Mouse (Mus musculus): Measurements from ENCODE around the gene Gm20479. TPM values are rescaled to one million over a fixed set of nuclear protein-coding genes. Genes with fewer than 3 reads are reported as not detected.
A peak's percentile ranks its signal among the peaks of the same experiment; 100 is the strongest.

Gm20479 gene
- polyA plus RNA-seq, 1 experiment from 2014 or later, result 0.50 TPM

GRCm38 (mm10) chr7:27332353-27333199, 24.6 kb downstream of the Gm20479 start:
- Histone ChIP-seq H3K4me3 (replicated peaks) (peak overlapping the region; percentile 45), H3K4me2 (peak overlapping the region; percentile 73), H3K4me1 (replicated peaks) (peaks cover 74% of the 10 kb centered on the region), H3K9me3 (replicated peaks) (no peaks in the 10 kb centered on the region), H3K27ac (no peak overlapping the region), H3K9ac (no peak overlapping the region; the same call in 1 of the 2 replicates), H3K27me3 (peaks cover 100% of the 10 kb centered on the region), H3K36me3 (no peaks in the 10 kb centered on the region)
- whole genome bisulfite sequencing (ENCODE audit: insufficient replicate concordance), result 1% methylated on average over 39 of the region's 39 CpGs
- DNase-seq (peak; percentile 71), ATAC-seq (ENCODE audit: low read depth) (no peak)

DNA sequence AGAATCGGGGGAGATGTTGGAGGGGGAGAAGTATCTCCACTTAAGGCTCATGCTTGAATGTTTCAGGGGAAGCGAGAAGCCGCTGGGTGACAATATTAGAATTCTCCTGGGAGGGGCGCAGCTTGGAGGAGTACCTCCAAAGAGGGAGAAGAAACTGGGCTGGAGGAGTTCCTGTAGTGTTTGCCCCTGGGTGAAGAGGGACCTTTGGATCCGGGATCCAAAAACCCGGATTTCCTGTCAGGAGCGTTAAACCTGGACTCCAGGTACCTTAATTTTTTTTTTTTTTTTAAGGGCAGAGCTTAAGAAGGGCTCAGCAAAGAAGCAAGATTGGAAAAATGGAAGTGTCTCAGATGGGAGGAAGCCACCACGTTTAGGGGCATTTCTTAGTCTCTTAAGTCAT, 25.4 kb downstream of the Gm20479 start:
- Histone ChIP-seq H3K27me3 (peaks cover 100% of the 10 kb centered on the region), H3K4me1 (replicated peaks) (peaks cover 68% of the 10 kb centered on the region), H3K36me3 (no peaks in the 10 kb centered on the region), H3K9ac (no peak overlapping the region), H3K4me3 (replicated peaks) (peak overlapping the region; percentile 45; the same call in 1 of the 2 replicates), H3K4me2 (peak overlapping the region; percentile 73), H3K9me3 (replicated peaks) (no peaks in the 10 kb centered on the region), H3K27ac (no peak overlapping the region)
- no peak for DNase-seq
- ATAC-seq (ENCODE audit: low read depth), result no peak
- WGBS (ENCODE audit: insufficient replicate concordance), result 5% methylated on average over 8 of the region's 8 CpGs

- DNase-seq (no peak), ATAC-seq (ENCODE audit: low read depth) (no peak)
- peaks cover 64% of the 10 kb centered on the region for H3K4me1 ChIP-seq (replicated peaks)
- H3K9me3 ChIP-seq (replicated peaks), result no peaks in the 10 kb centered on the region
- WGBS (ENCODE audit: insufficient replicate concordance), result 6% methylated on average over 8 of the region's 8 CpGs
- H3K4me3 ChIP-seq (replicated peaks), result no peak overlapping the region; the same call in 1 of the 2 replicates
- H3K27me3 ChIP-seq, result peaks cover 100% of the 10 kb centered on the region
- H3K9ac ChIP-seq, result no peak overlapping the region
- H3K27ac ChIP-seq, result no peak overlapping the region
- H3K36me3 ChIP-seq, result no peaks in the 10 kb centered on the region
- H3K4me2 ChIP-seq, result peak overlapping the region; percentile 73
Measured at GRCm38 (mm10) chr7:27331541-27331851, 25.7 kb downstream of the Gm20479 start.

GRCm38 (mm10) chr7:27330709-27331540, 26.3 kb downstream of the Gm20479 start:
- H3K27me3 ChIP-seq, result peaks cover 100% of the 10 kb centered on the region
- no peaks in the 10 kb centered on the region for H3K36me3 ChIP-seq
- H3K9me3 ChIP-seq (replicated peaks), result no peaks in the 10 kb centered on the region
- no peak overlapping the region for H3K27ac ChIP-seq
- peak overlapping the region; percentile 73 for H3K4me2 ChIP-seq
- DNase-seq (peak; percentile 88), ATAC-seq (ENCODE audit: low read depth) (peak; percentile 64)
- H3K4me1 ChIP-seq (replicated peaks), result peaks cover 59% of the 10 kb centered on the region
- under 1% methylated on average over 39 of the region's 39 CpGs for WGBS (ENCODE audit: insufficient replicate concordance)
- H3K9ac ChIP-seq, result peak overlapping the region; percentile 5; the same call in 1 of the 2 replicates
- peak overlapping the region; percentile 54 for H3K4me3 ChIP-seq (replicated peaks)

DNA sequence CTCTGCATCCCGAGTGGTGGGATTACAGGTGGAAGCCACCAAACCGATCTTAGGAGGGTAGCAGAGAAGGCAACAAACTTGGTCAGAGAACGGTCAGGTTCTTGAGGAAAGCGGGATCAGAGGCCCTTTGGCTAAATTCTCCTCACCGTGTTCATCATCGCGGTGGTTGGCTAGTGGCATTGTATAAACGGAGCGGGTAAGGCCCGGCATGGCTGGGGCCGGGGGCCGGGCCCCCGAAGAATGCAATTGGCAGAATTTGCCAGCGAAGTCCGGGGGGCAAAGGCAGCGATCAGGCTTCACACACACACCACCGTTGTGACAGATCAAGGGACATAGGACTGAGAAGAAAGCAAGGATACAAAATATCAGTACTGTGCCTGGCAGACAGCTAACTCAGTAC, 27.2 kb downstream of the Gm20479 start:
- ATAC-seq (ENCODE audit: low read depth) (no peak), DNase-seq (no peak)
- H3K27me3 ChIP-seq, result peaks cover 100% of the 10 kb centered on the region
- no peak overlapping the region for H3K9ac ChIP-seq
- H3K4me3 ChIP-seq (replicated peaks), result peak overlapping the region; percentile 54
- H3K27ac ChIP-seq, result no peak overlapping the region
- peak overlapping the region; percentile 73 for H3K4me2 ChIP-seq
- H3K4me1 ChIP-seq (replicated peaks), result peaks cover 58% of the 10 kb centered on the region
- 13% methylated on average over 17 of the region's 17 CpGs for WGBS (ENCODE audit: insufficient replicate concordance)
- H3K36me3 ChIP-seq, result no peaks in the 10 kb centered on the region
- H3K9me3 ChIP-seq (replicated peaks), result no peaks in the 10 kb centered on the region

DNA sequence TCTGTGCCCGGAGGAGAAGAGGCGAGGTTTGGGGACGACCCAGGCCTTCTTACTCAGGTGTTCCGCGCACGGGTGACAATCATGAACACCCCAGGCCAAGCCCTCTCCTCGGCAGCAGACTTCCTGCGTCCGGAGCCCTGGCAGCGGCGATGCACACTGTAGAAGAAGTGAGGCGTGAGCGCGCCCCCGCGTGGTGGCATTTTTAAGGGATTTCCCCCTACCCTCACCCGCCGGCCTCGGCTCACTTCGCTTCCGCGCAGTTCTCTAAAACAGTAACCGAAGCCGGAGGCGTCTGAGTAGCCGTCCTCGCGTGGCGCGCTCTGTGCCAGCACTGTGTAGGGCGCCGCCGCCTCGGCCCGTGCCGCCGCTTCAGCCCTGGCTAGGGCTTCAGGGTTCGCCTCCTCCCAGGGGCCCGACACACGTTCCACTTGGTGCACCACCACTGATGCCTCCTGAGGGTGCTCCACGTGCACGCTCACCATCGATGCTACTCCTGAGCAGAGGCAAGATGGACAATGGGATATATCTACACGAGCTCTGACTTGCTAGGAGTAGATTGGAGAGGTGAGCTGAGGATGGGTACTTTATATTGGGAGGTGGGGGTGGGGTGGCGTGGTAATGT, 27.8 kb downstream of the Gm20479 start:
- DNase-seq (peak; percentile 56), ATAC-seq (ENCODE audit: low read depth) (0 out of 2 replicates have a peak, but pooled peaks have one; percentile 25)
- H3K36me3 ChIP-seq, result no peaks in the 10 kb centered on the region
- H3K27ac ChIP-seq, result no peak overlapping the region
- H3K4me1 ChIP-seq (replicated peaks), result peaks cover 54% of the 10 kb centered on the region
- peak overlapping the region; percentile 55 for H3K4me2 ChIP-seq
- H3K9me3 ChIP-seq (replicated peaks), result no peaks in the 10 kb centered on the region
- 3% methylated on average over 45 of the region's 45 CpGs for WGBS (ENCODE audit: insufficient replicate concordance)
- peaks cover 100% of the 10 kb centered on the region for H3K27me3 ChIP-seq
- H3K9ac ChIP-seq, result no peak overlapping the region
- peak overlapping the region; percentile 54 for H3K4me3 ChIP-seq (replicated peaks)

DNA sequence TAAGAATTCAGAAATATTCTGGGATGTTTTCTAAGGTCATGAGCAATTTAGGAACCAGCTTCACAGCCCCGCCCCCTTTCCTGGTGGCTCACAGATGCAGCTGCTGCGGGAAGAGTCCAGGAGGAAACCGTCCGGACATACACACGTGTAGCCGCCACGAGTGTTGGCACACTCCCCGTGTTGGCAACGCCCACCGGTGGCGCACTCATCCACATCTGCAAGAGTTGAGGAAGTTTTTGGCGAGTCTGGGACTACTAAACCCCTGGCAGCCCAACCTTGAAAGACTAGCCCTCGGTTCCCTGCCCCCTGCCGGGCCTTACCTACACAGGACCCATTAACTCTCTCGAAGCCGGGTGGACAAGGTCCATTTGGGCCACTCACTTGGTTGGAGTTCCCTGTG, 28.6 kb downstream of the Gm20479 start:
- H3K27ac ChIP-seq, result no peak overlapping the region
- no peak overlapping the region for H3K4me2 ChIP-seq
- ATAC-seq (ENCODE audit: low read depth), result no peak
- DNase-seq, result no peak
- 24% methylated on average over 16 of the region's 16 CpGs for WGBS (ENCODE audit: insufficient replicate concordance)
- no peak overlapping the region for H3K9ac ChIP-seq
- peaks cover 49% of the 10 kb centered on the region for H3K4me1 ChIP-seq (replicated peaks)
- H3K27me3 ChIP-seq, result peaks cover 100% of the 10 kb centered on the region
- no peaks in the 10 kb centered on the region for H3K9me3 ChIP-seq (replicated peaks)
- H3K36me3 ChIP-seq, result no peaks in the 10 kb centered on the region
- no peak overlapping the region for H3K4me3 ChIP-seq (replicated peaks)

DNA sequence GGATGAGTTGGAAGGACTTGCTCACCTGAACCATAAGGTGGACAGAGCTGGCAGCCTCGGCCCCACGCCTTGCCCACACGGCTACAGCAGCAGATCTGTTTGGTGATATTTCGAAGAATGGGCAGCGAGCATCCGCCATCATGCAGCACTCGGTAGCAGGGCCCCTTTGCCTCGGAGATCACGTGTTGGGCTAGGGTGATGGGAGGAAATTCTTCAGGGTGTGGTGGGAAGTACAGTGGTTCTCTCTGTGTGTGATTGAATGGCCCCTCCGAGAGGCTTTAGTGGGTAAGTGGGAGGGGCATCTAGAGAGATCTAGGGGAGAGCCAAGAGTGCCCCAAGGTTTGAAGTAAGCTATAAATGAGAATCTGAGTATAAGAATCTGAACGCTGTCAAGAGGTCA, 29.1 kb downstream of the Gm20479 start:
- 57% methylated on average over 11 of the region's 11 CpGs for WGBS (ENCODE audit: insufficient replicate concordance)
- Histone ChIP-seq H3K27me3 (peaks cover 100% of the 10 kb centered on the region), H3K4me1 (replicated peaks) (peaks cover 47% of the 10 kb centered on the region), H3K9ac (no peak overlapping the region), H3K4me3 (replicated peaks) (no peak overlapping the region), H3K36me3 (no peaks in the 10 kb centered on the region), H3K4me2 (no peak overlapping the region), H3K27ac (no peak overlapping the region), H3K9me3 (replicated peaks) (no peaks in the 10 kb centered on the region)
- ATAC-seq (ENCODE audit: low read depth), result no peak
- no peak for DNase-seq

DNA sequence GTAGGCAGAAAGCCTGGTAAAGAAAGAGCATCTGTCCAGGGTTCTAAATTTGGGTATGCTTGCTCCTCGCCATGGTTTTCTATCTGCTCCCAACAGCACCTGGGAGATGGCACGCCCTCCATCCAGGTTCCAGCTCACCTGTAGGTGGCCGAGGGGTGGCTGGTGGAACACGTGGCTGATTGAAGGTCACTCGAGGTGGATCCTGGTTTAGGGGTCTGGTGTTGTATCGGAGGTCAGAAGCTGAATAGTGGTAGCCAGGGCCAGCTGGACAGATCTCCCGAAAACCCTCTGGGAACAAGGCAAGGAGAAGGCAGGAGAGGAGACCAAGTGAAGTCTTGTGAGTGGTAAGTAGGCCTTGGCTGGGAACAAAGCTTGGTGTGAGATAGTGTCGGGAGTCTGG, 29.7 kb downstream of the Gm20479 start:
- DNase-seq (no peak), ATAC-seq (ENCODE audit: low read depth) (no peak)
- Histone ChIP-seq H3K4me1 (replicated peaks) (peaks cover 41% of the 10 kb centered on the region), H3K4me3 (replicated peaks) (no peak overlapping the region), H3K27me3 (peaks cover 100% of the 10 kb centered on the region), H3K36me3 (no peaks in the 10 kb centered on the region), H3K9me3 (replicated peaks) (no peaks in the 10 kb centered on the region), H3K9ac (no peak overlapping the region), H3K4me2 (no peak overlapping the region), H3K27ac (no peak overlapping the region)
- WGBS (ENCODE audit: insufficient replicate concordance), result 76% methylated on average over 8 of the region's 8 CpGs

DNA sequence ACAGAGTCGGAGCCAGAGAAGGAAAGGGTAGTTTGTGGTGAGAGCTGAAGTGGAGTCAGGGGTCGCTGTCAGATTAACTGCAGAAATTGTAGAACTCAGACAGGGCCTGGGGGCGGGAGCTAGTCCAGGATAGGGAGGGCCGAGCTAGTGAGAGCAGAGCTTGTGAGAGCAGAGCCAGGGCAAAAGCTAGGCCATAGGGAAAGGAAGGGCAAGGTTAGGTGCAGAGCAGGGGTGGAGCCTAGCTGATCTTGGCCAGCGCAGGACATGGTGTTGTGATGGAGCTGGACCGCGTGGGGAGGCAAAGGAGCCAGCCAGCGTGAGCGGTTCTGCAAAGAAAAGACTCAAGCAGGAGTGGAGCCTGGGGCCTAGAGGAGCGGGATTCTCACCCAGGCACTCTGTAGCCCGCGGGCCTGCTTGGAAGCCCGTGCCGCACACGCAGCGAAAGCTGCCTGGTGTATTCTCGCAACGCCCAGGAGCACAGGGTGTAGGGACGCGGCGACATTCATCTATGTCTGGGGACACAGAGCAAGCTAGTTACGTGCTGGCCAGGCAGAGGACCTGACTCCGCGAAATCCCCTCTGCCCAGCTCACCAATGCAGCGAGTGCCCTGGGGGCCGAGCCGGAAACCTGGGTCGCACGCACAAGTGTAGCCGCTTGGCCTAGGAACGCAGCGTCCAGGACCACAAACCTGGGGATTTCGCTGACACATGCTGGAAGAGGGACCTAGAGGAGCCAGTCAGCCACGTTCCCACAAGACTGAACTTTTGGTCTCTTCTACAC, 30.9 kb downstream of the Gm20479 start:
- H3K27me3 ChIP-seq, result peaks cover 98% of the 10 kb centered on the region
- H3K9ac ChIP-seq, result no peak overlapping the region
- DNase-seq, result no peak
- peaks cover 29% of the 10 kb centered on the region for H3K4me1 ChIP-seq (replicated peaks)
- no peak for ATAC-seq (ENCODE audit: low read depth)
- H3K36me3 ChIP-seq, result no peaks in the 10 kb centered on the region
- no peak overlapping the region for H3K27ac ChIP-seq
- no peaks in the 10 kb centered on the region for H3K9me3 ChIP-seq (replicated peaks)
- WGBS (ENCODE audit: insufficient replicate concordance), result 31% methylated on average over 34 of the region's 34 CpGs
- peak overlapping the region; percentile 36; the same call in 1 of the 2 replicates for H3K4me2 ChIP-seq
- H3K4me3 ChIP-seq (replicated peaks), result 0 out of 2 replicates have a peak overlapping the region, but pooled peaks have one; percentile 20
